Mouse (Mus musculus) myocyte (in vitro differentiated cells): ENCODE results near the gene Pygo2.

Experiments
- CEBPB ChIP-seq: IDR thresholded peaks from 2 replicates; pipeline ENCODE4 v1.6.1; 2011; ENCODE audit warnings: mild to moderate bottlenecking, moderate library complexity; ENCODE audit not compliant: poor library complexity, insufficient read depth, severe bottlenecking
- MYOD1 ChIP-seq, 3 experiments: IDR thresholded peaks; one replicate each; pipeline ENCODE4 v1.6.1; 2011; ENCODE audit warnings: control low read depth in 2 of 3, low read depth in 2 of 3, mild to moderate bottlenecking in 2 of 3, moderate library complexity in 1 of 3; ENCODE audit not compliant: insufficient read length in 2 of 3, control insufficient read depth in 1 of 3
- MYOG ChIP-seq, 3 experiments: IDR thresholded peaks; one replicate each; pipeline ENCODE4 v1.6.1; 2011; ENCODE audit warnings: control low read depth in 2 of 3, low read depth in 2 of 3, mild to moderate bottlenecking in 2 of 3; ENCODE audit not compliant: insufficient read length in 2 of 3, control insufficient read depth in 1 of 3, insufficient read depth in 1 of 3
- POLR2A ChIP-seq: IDR thresholded peaks from one replicate; pipeline ENCODE4 v1.6.1; 2011; ENCODE audit warnings: low read depth, mild to moderate bottlenecking, control low read depth, moderate library complexity; ENCODE audit not compliant: insufficient read length
- POLR2AphosphoS2 ChIP-seq: IDR thresholded peaks from one replicate; pipeline ENCODE4 v1.6.1; 2011; ENCODE audit warnings: low read depth, control low read depth; ENCODE audit not compliant: insufficient read length
- TCF12 ChIP-seq: IDR thresholded peaks from one replicate; pipeline ENCODE4 v1.6.1; 2011; ENCODE audit warnings: mild to moderate bottlenecking, control low read depth; ENCODE audit not compliant: poor library complexity, insufficient read depth, severe bottlenecking

DNA sequence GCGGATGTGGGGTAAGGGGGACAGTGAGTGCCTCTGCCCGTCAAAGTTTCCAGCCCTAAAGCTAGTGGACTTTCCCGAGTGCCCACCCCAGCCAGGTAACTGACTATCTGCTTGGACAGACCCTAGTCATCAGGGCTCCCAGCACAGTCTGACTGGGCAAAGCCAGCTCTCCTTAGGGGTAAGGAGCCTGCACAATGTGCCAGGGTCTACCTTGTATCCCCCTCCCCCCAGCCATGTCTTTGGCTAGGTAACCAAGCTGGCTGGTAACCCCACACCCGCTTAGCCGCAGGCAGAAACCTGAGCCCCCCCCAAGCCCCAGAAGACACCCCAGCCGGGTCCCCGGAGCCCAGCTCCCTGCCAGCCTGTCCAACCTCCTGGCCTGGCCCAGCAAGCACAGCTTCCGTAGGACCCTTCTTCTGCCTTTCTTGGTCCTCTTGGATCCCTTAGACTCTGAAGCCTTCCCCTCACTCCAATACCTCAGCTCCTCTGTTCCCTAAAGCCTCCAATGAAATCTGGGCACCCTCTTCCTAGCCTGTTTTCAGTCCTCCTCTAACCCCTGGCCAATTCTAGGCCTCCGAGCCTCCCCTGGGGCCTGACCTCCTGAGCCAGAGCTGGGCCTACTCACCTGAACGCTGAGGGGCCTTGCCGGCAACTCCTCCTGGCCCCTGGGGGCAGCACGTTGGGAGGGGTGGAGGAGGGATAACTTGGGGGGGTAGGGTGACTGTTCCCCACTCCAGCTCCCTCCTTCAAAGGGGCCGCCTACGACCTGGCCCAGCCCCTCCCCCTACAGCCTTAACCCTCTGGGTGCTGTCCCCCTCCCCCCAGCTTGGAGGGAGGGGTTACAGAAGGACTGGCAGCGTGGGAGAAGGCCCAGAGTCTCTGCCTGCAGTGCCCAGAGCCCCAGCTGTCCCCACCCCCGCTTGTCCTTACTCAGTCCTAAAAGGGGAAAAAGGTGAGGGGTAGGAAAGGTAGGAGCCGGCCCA lies 43.3 kb upstream of the Pygo2 start:
- TF ChIP-seq POLR2A: no peak
- no peak for TF ChIP-seq CEBPB
- TF ChIP-seq POLR2AphosphoS2: no peak
- TF ChIP-seq MYOG (IDR thresholded peaks at IDR 0.05; ENCODE audit: control insufficient read depth in 1 of 3, insufficient read depth in 1 of 3, insufficient read length in 2 of 3, low read depth in 2 of 3): no peak
- TF ChIP-seq TCF12: no peak
- no peak for TF ChIP-seq MYOD1 (IDR thresholded peaks at IDR 0.05; ENCODE audit: control insufficient read depth in 1 of 3, insufficient read length in 2 of 3, low read depth in 2 of 3)
